Mouse (Mus musculus): ENCODE data around the gene Mmp14. TPM values are rescaled to one million over a fixed set of nuclear protein-coding genes. Genes with fewer than 3 reads are reported as not detected.

Mmp14 gene
- polyA plus RNA-seq, 1 experiment: 15.9 TPM

- Histone ChIP-seq H3K27me3 (ENCODE audit: control insufficient read depth, insufficient read depth, low read length) (no peaks in the 10 kb centered on the region), H3K4me1 (ENCODE audit: control insufficient read depth, insufficient read depth, low read length) (no peaks in the 10 kb centered on the region), H3K4me3 (replicated peaks; ENCODE audit: insufficient read depth, low read depth, low read length) (no peak overlapping the region), H3K27ac (ENCODE audit: insufficient read depth, low read length) (no peak overlapping the region)
- TF ChIP-seq POLR2A (IDR thresholded peaks at IDR 0.05; ENCODE audit: borderline replicate concordance, insufficient read depth, low read length): no peak
- no peak for TF ChIP-seq CTCF (IDR thresholded peaks at IDR 0.05; ENCODE audit: borderline replicate concordance, insufficient read depth, low read depth, low read length)
- WGBS: 89% methylated on average over 14 of the region's 14 CpGs
- DNase-seq: no peak
Measured at GRCm38 (mm10) chr14:54457907-54458569, 26.6 kb downstream of the Mmp14 start.

GRCm38 (mm10) chr14:54462146-54462545 is 30.7 kb downstream of the Mmp14 start:
- Histone ChIP-seq H3K27me3 (ENCODE audit: control insufficient read depth, insufficient read depth, low read length) (no peaks in the 10 kb centered on the region), H3K4me3 (replicated peaks; ENCODE audit: insufficient read depth, low read depth, low read length) (no peak overlapping the region), H3K4me1 (ENCODE audit: control insufficient read depth, insufficient read depth, low read length) (no peaks in the 10 kb centered on the region; the same call in 1 of the 2 replicates), H3K27ac (ENCODE audit: insufficient read depth, low read length) (no peak overlapping the region)
- DNase-seq: no peak
- TF ChIP-seq CTCF (IDR thresholded peaks at IDR 0.05; ENCODE audit: borderline replicate concordance, insufficient read depth, low read depth, low read length): no peak
- 93% methylated on average over 4 of the region's 4 CpGs for WGBS

GRCm38 (mm10) chr14:54463108-54463958 is 31.9 kb downstream of the Mmp14 start:
- H3K4me1 ChIP-seq (ENCODE audit: control insufficient read depth, insufficient read depth, low read length): no peaks in the 10 kb centered on the region; the same call in 1 of the 2 replicates
- peak overlapping the region; percentile 82 for H3K4me3 ChIP-seq (replicated peaks; ENCODE audit: insufficient read depth, low read depth, low read length)
- TF ChIP-seq CTCF (IDR thresholded peaks at IDR 0.05; ENCODE audit: borderline replicate concordance, insufficient read depth, low read depth, low read length): no peak
- no peak for TF ChIP-seq POLR2A (IDR thresholded peaks at IDR 0.05; ENCODE audit: borderline replicate concordance, insufficient read depth, low read length)
- peak overlapping the region; percentile 2; the same call in 1 of the 2 replicates for H3K27ac ChIP-seq (ENCODE audit: insufficient read depth, low read length)
- no peaks in the 10 kb centered on the region for H3K27me3 ChIP-seq (ENCODE audit: control insufficient read depth, insufficient read depth, low read length)
- no peak for DNase-seq
- WGBS: 15% methylated on average over 12 of the region's 12 CpGs

GRCm38 (mm10) chr14:54463959-54464292 is 32.5 kb downstream of the Mmp14 start, which contains the start of gene Lrp10:
TSS of gene Lrp10 (plus strand) at chr14:54464137.
- under 1% methylated on average over 33 of the region's 35 CpGs for WGBS
- peak within 1 kb of the TSS; percentile 82 for H3K4me3 ChIP-seq (replicated peaks; ENCODE audit: insufficient read depth, low read depth, low read length)
- TF ChIP-seq CTCF (IDR thresholded peaks at IDR 0.05; ENCODE audit: borderline replicate concordance, insufficient read depth, low read depth, low read length): no peak
- TF ChIP-seq POLR2A (IDR thresholded peaks at IDR 0.05; ENCODE audit: borderline replicate concordance, insufficient read depth, low read length): peak; percentile 75
- H3K4me1 ChIP-seq (ENCODE audit: control insufficient read depth, insufficient read depth, low read length): peaks cover 3% of the 10 kb centered on the region
- H3K27me3 ChIP-seq (ENCODE audit: control insufficient read depth, insufficient read depth, low read length): no peaks in the 10 kb centered on the region
- peak; percentile 89 to 91 for DNase-seq
- H3K27ac ChIP-seq (ENCODE audit: insufficient read depth, low read length): peak within 1 kb of the TSS; percentile 44

- Histone ChIP-seq H3K4me1 (ENCODE audit: control insufficient read depth, insufficient read depth, low read length) (peaks cover 8% of the 10 kb centered on the region), H3K27me3 (ENCODE audit: control insufficient read depth, insufficient read depth, low read length) (no peaks in the 10 kb centered on the region), H3K27ac (ENCODE audit: insufficient read depth, low read length) (peak overlapping the region; percentile 44), H3K4me3 (replicated peaks; ENCODE audit: insufficient read depth, low read depth, low read length) (peak overlapping the region; percentile 82)
- under 1% methylated on average over 53 of the region's 57 CpGs for WGBS
- peak; percentile 73 for DNase-seq
- TF ChIP-seq CTCF (IDR thresholded peaks at IDR 0.05; ENCODE audit: borderline replicate concordance, insufficient read depth, low read depth, low read length) (peak; percentile 70), POLR2A (IDR thresholded peaks at IDR 0.05; ENCODE audit: borderline replicate concordance, insufficient read depth, low read length) (no peak)
Measured at GRCm38 (mm10) chr14:54464293-54465005, 33.0 kb downstream of the Mmp14 start.

GRCm38 (mm10) chr14:54471467-54471866 is 40.1 kb downstream of the Mmp14 start:
- Histone ChIP-seq H3K4me3 (replicated peaks; ENCODE audit: insufficient read depth, low read depth, low read length) (no peak overlapping the region), H3K27ac (ENCODE audit: insufficient read depth, low read length) (no peak overlapping the region), H3K4me1 (ENCODE audit: control insufficient read depth, insufficient read depth, low read length) (peaks cover 27% of the 10 kb centered on the region), H3K27me3 (ENCODE audit: control insufficient read depth, insufficient read depth, low read length) (no peaks in the 10 kb centered on the region)
- no peak for DNase-seq
- no peak for TF ChIP-seq CTCF (IDR thresholded peaks at IDR 0.05; ENCODE audit: borderline replicate concordance, insufficient read depth, low read depth, low read length)
- WGBS: 94% methylated on average over 2 of the region's 2 CpGs

GRCm38 (mm10) chr14:54472671-54473070 is 41.3 kb downstream of the Mmp14 start:
- H3K27me3 ChIP-seq (ENCODE audit: control insufficient read depth, insufficient read depth, low read length): no peaks in the 10 kb centered on the region
- H3K4me3 ChIP-seq (replicated peaks; ENCODE audit: insufficient read depth, low read depth, low read length): no peak overlapping the region
- TF ChIP-seq CTCF (IDR thresholded peaks at IDR 0.05; ENCODE audit: borderline replicate concordance, insufficient read depth, low read depth, low read length) (no peak), POLR2A (IDR thresholded peaks at IDR 0.05; ENCODE audit: borderline replicate concordance, insufficient read depth, low read length) (no peak)
- 10% methylated on average over 5 of the region's 5 CpGs for WGBS
- peak; percentile 46 to 57 for DNase-seq
- peaks cover 27% of the 10 kb centered on the region for H3K4me1 ChIP-seq (ENCODE audit: control insufficient read depth, insufficient read depth, low read length)
- no peak overlapping the region for H3K27ac ChIP-seq (ENCODE audit: insufficient read depth, low read length)

Data from cerebellum, adult 2 months (tissue).